Mouse (Mus musculus) limb, embryonic 14.5 days (tissue): ENCODE results near the gene Btnl2. TPM values are rescaled to one million over a fixed set of nuclear protein-coding genes. Genes with fewer than 3 reads are reported as not detected.

ENCODE experiments used
- ATAC-seq: fragments of 200-750 bp; cut with Nextera tagmentation; 2 replicates; pipeline ENCODE4 v1.8.0; 2017; ENCODE audit warnings: low read depth, moderate number of reproducible peaks, moderate TSS enrichment; ENCODE audit not compliant: low FRiP score
- DNase-seq: peaks from one replicate; pipeline ENCODE4 v3.0.0-alpha.2; 2015; ENCODE audit warnings: low spot score
- H3K27ac ChIP-seq: fragments of 300-500 bp; sonication (generic); replicated peaks from 2 replicates; pipeline ENCODE4 v1.5.1; 2014; ENCODE audit warnings: low read depth, mild to moderate bottlenecking, low read length, moderate library complexity, mixed read lengths
- H3K27me3 ChIP-seq: fragments of 300-500 bp; sonication (generic); 2 replicates; pipeline ENCODE4 v1.6.1; 2014; ENCODE audit warnings: low read length, mixed read lengths; ENCODE audit not compliant: control insufficient read depth, insufficient read depth
- H3K36me3 ChIP-seq: fragments of 300-500 bp; sonication (generic); 2 replicates; pipeline ENCODE4 v1.6.1; 2014; ENCODE audit warnings: mild to moderate bottlenecking, low read length, moderate library complexity, mixed read lengths; ENCODE audit not compliant: control insufficient read depth, insufficient read depth
- H3K4me1 ChIP-seq: fragments of 300-500 bp; sonication (generic); 2 replicates; pipeline ENCODE4 v1.6.1; 2014; ENCODE audit warnings: antibody characterized with exemption, low read length, mixed read lengths; ENCODE audit not compliant: control insufficient read depth, insufficient read depth
- H3K4me2 ChIP-seq: fragments of 300-500 bp; sonication (generic); replicated peaks from 2 replicates; pipeline ENCODE4 v1.6.1; 2014; ENCODE audit warnings: low read depth, mild to moderate bottlenecking, low read length, moderate library complexity; ENCODE audit not compliant: severe bottlenecking
- H3K4me3 ChIP-seq: fragments of 300-500 bp; sonication (generic); replicated peaks from 2 replicates; pipeline ENCODE4 v1.5.1; 2014; ENCODE audit warnings: low read length
- H3K9ac ChIP-seq: fragments of 300-500 bp; sonication (generic); 2 replicates; pipeline ENCODE4 v1.6.1; 2014; ENCODE audit warnings: mild to moderate bottlenecking, low read depth, low read length, moderate library complexity; ENCODE audit not compliant: severe bottlenecking
- H3K9me3 ChIP-seq: fragments of 300-500 bp; sonication (generic); 2 replicates; pipeline ENCODE4 v1.6.1; 2016; ENCODE audit warnings: low read length; ENCODE audit not compliant: control insufficient read depth
- POLR2A ChIP-seq: fragments of 200-500 bp; IDR thresholded peaks from 2 replicates; pipeline ENCODE4 v1.8.0; 2012; ENCODE audit warnings: inconsistent platforms, mild to moderate bottlenecking, moderate library complexity, borderline replicate concordance; ENCODE audit not compliant: insufficient read depth, insufficient read length; ENCODE audit errors: extremely low read depth
- WGBS: fragments of 180-500 bp; shearing (Covaris S2); extraction: QIAGEN DNeasy Blood & Tissue Kit; methylation state at CpG from one replicate; pipeline ENCODE4 v1.1.7; 2014; 5-methylcytosine and 5-hydroxymethylcytosine counted together
- polyA plus RNA-seq, 2 experiments: library from polyadenylated mRNA; depleted of rRNA in 1 of 2; stranded (reverse) in 1 of 2; unstranded in 1 of 2; fragments of >200 nt; fragmentation: Nextera tagmentation in 1 of 2; extraction: Ambion mirVana in 1 of 2; gene quantifications; 2 replicates each; pipeline versions ENCODE4 v1.2.1 to v1.2.3; 2012 to 2014

Gene Btnl2
- polyA plus RNA-seq, 2 experiments = 0.11 to 0.14 TPM

DNA sequence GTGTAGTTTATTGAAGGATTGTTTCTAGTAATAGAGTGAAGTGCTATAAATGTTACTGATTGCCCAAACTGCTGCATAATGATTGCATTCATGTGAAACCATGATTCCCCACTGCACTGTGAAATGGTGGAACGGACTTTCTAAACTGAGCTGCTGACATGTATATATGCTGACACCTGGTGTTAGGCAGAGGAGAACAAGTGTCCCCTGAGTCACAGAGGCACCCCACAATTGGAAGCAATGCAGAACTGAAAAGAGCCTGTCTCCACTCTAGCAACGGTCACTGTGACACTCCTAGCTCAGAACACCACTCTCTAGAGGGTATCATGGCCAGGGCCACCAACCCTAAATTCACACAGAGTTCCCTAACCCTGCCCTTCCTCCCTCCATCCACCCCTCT lies 24.1 kb downstream of the Btnl2 start:
- ATAC-seq = no peak
- Histone ChIP-seq H3K9me3 (no peaks in the 10 kb centered on the region), H3K36me3 (no peaks in the 10 kb centered on the region), H3K9ac (no peak overlapping the region), H3K27me3 (no peaks in the 10 kb centered on the region), H3K4me1 (no peaks in the 10 kb centered on the region), H3K4me3 (no peak overlapping the region), H3K27ac (no peak overlapping the region), H3K4me2 (no peak overlapping the region)
- WGBS = 68% methylated on average over 2 of the region's 2 CpGs
- DNase-seq = no peak
- TF ChIP-seq POLR2A = no peak

DNA sequence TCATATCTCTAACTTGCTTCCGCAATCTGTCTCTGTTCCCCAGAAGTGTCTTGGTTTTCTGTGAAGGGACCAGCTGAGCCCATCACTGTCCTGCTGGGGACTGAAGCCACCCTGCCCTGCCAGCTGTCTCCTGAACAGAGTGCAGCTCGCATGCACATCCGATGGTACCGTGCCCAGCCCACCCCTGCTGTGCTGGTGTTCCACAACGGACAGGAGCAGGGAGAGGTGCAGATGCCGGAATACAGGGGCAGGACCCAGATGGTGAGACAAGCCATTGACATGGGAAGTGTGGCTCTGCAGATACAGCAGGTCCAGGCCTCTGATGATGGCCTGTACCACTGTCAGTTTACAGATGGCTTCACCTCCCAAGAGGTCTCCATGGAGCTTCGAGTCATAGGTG lies 24.8 kb downstream of the Btnl2 start:
- ATAC-seq = no peak
- WGBS = 82% methylated on average over 7 of the region's 7 CpGs
- H3K4me1 ChIP-seq = no peaks in the 10 kb centered on the region

DNA sequence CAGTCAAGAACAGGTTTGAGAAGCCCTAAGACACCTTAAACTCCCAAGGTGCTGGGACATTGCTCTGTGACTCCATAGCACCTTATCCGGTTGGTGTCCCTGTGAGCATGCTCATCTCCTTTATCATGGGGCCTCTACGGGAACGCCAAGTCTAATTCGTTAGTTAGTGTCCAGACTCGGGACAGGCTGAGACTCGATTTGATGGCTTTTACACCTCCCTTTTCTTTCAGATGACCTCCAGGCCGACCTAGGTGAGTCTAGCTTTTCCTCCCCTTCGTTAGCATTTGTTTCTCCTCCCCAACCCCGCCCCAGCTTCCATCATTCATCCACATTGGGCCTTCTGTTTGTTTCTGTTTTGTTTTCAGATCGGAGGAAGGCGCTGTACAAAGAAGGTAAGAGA lies 27.3 kb downstream of the Btnl2 start:
- Histone ChIP-seq H3K36me3 (no peaks in the 10 kb centered on the region), H3K4me1 (no peaks in the 10 kb centered on the region), H3K4me2 (no peak overlapping the region), H3K27me3 (no peaks in the 10 kb centered on the region), H3K9me3 (no peaks in the 10 kb centered on the region), H3K27ac (no peak overlapping the region), H3K9ac (no peak overlapping the region), H3K4me3 (no peak overlapping the region)
- ATAC-seq (no peak), DNase-seq (no peak)
- WGBS = 76% methylated on average over 11 of the region's 11 CpGs
- no peak for TF ChIP-seq POLR2A

More for the DNA sequence above, 24.8 kb downstream of the Btnl2 start:
- Histone ChIP-seq H3K27me3 (no peaks in the 10 kb centered on the region), H3K36me3 (no peaks in the 10 kb centered on the region), H3K4me2 (no peak overlapping the region), H3K9me3 (no peaks in the 10 kb centered on the region), H3K27ac (no peak overlapping the region), H3K4me3 (no peak overlapping the region), H3K9ac (no peak overlapping the region)
- no peak for TF ChIP-seq POLR2A
- no peak for DNase-seq

DNA sequence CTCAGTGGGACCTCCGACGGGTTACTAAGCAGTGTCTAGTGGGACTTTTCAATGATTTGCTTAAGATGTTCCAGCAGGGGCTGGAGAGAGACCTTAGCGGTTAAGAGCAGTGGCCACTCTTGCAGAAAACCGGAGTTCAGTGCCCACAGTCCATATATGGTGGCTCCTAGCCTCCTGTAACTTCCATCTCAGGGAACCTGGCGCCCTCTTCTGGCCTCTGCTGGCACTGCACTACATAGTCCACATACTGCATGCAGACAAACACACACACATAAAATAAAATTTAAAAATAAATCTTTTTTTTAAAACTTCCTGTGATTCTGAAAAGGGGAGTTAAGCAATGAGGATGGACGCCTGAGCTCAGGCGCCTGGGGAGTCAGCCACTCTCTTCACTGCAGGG lies 28.6 kb downstream of the Btnl2 start:
- no peak for TF ChIP-seq POLR2A

DNA sequence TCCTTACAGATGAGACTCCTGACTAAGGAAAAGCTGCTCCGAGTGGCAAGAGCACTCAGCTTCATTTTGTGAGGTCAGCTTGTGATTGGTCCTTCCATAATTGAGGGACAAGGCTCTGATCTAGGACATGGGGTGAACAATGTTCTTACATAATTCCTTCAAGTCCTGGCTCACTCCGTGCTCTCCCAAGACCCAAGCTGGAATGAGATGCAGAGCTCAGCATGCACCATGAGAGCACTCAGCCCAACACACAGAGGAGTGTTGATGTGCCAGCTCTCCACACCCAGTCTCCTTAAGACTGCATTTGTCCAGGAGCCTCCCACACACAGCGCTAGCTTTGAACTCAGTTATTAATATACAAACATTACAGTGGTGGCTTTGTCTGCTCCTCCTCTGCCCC lies 30.1 kb downstream of the Btnl2 start:
- no peak overlapping the region for H3K9ac ChIP-seq
- no peak for DNase-seq
- no peaks in the 10 kb centered on the region for H3K4me1 ChIP-seq
- WGBS = 54% methylated on average over 3 of the region's 3 CpGs
- no peaks in the 10 kb centered on the region for H3K9me3 ChIP-seq
- no peaks in the 10 kb centered on the region for H3K27me3 ChIP-seq
- H3K27ac ChIP-seq = no peak overlapping the region
- H3K4me3 ChIP-seq = no peak overlapping the region
- H3K4me2 ChIP-seq = no peak overlapping the region
- no peak for ATAC-seq
- no peak for TF ChIP-seq POLR2A
- no peaks in the 10 kb centered on the region for H3K36me3 ChIP-seq

More for the DNA sequence above, 28.6 kb downstream of the Btnl2 start:
- WGBS = 75% methylated on average over 7 of the region's 7 CpGs
- H3K36me3 ChIP-seq = no peaks in the 10 kb centered on the region
- no peaks in the 10 kb centered on the region for H3K9me3 ChIP-seq
- no peaks in the 10 kb centered on the region for H3K27me3 ChIP-seq
- H3K4me3 ChIP-seq = no peak overlapping the region
- no peak for ATAC-seq
- H3K4me2 ChIP-seq = no peak overlapping the region
- H3K27ac ChIP-seq = no peak overlapping the region
- no peak overlapping the region for H3K9ac ChIP-seq
- H3K4me1 ChIP-seq = no peaks in the 10 kb centered on the region
- no peak for DNase-seq

DNA sequence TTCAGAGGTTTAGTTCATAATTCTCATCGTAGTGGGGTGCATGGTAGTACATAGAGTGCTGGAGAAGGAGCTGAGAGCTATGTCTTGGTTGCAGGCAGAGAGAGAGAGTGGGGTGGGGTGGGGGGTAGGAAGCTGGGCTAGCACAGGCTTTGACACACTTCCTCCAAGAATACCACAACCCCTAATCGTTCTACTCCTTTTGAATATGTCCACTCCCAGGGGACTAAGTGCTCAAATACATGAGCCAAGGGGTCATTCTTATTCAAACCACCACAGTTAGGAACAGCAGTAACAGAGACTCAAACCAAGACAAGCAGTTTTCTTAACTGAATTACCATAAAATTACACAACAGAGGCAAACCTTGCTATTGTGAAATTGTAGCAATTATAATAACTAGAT lies 32.0 kb downstream of the Btnl2 start:
- DNase-seq = no peak
- 0 out of 2 replicates have a peak, but pooled peaks cover 2% of the 10 kb centered on the region for H3K27me3 ChIP-seq
- H3K4me2 ChIP-seq = no peak overlapping the region
- no peaks in the 10 kb centered on the region for H3K4me1 ChIP-seq
- no peak overlapping the region for H3K27ac ChIP-seq
- no peak for ATAC-seq
- 68% methylated on average over 2 of the region's 2 CpGs for WGBS
- H3K9me3 ChIP-seq = no peaks in the 10 kb centered on the region
- no peak overlapping the region for H3K4me3 ChIP-seq
- H3K36me3 ChIP-seq = no peaks in the 10 kb centered on the region
- no peak overlapping the region for H3K9ac ChIP-seq
- TF ChIP-seq POLR2A = no peak
